Mouse (Mus musculus) cerebellum, adult 9-10 months (tissue): Measurements from ENCODE around the gene Kcna2.

Source experiments
- DNase-seq: peaks from one replicate; pipeline ENCODE4 v3.0.0; 2022

Kcna2 gene

GRCm38 (mm10) chr3:107103041-107103440 is 2.1 kb downstream of the Kcna2 start:
- no peak for DNase-seq

- DNase-seq, result peak; percentile 57
Measured at GRCm38 (mm10) chr3:107103462-107103861, 2.5 kb downstream of the Kcna2 start.

DNA sequence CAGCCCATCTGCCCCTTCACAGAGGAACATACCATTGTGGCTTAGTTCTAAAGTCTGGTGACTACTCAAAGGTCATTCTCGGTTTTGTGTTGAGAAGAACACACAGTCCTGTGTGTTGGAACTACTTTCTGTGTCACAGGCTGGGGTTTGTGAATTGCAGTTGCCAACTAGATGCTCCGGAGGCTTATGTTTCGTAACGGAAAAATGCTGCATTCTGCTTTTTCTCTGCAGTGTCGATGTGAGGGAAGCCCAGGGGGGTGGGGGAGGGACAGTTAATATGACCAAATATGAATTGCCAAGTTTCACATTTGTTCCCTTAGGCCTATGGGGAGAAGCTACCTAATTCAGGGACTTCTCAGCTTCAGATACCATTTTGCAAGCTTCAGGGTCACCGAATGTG is 5.0 kb downstream of the Kcna2 start:
- DNase-seq, result peak; percentile 26

DNA sequence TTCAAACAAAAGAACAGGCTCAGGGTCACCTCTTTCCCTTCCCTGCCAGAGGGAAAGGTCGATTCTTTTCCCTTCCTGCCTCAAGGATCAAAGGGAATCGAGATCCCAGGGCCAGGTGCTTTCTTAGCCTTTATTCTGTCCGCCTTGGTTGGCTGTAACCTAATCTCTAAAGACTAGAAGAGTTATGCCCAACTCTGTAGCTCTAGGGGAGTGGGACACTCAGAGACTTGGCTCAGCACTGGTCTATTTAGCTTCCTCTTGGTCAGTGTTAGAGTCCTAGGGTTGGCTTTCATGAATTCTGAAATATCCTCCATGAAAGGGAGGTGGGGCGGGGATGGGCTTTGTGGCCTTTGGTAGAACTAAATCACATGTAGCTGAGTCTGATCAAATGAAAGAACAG is 11.6 kb downstream of the Kcna2 start:
- DNase-seq, result no peak

DNA sequence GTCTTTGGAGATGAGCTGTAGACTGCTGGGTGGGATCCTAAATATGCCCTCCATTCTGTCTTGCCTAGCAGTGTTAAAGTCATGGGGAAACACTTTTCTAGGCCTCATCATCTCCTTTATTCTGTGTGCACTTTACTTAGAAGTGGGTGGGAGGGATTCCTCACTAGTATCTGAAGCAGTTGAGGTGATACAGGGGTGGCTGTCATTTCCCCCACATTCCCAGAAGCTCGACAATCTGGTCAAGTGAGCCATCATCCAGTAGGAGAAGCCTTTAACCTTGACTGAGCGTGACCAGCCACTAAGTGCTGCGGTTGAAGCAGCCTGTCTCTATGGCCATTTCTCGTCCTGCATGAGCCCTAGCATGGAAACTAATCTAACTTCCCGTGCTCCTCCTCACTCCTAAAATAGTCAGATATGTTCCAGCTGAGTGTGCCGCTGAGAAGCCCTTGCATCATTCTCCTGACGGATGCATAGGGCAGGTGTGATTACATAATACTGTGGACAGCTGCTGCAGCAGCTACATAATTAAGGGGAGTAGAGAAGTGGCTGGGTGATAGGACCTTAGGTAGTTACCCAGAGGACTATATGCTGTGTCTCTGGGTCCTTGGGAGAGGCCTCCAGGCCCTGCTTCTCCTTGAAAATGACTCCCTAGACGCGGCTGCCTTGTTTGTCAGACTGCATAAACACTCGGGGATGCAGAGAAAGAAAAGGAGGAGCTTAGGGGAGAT is 12.2 kb downstream of the Kcna2 start:
- no peak for DNase-seq

DNA sequence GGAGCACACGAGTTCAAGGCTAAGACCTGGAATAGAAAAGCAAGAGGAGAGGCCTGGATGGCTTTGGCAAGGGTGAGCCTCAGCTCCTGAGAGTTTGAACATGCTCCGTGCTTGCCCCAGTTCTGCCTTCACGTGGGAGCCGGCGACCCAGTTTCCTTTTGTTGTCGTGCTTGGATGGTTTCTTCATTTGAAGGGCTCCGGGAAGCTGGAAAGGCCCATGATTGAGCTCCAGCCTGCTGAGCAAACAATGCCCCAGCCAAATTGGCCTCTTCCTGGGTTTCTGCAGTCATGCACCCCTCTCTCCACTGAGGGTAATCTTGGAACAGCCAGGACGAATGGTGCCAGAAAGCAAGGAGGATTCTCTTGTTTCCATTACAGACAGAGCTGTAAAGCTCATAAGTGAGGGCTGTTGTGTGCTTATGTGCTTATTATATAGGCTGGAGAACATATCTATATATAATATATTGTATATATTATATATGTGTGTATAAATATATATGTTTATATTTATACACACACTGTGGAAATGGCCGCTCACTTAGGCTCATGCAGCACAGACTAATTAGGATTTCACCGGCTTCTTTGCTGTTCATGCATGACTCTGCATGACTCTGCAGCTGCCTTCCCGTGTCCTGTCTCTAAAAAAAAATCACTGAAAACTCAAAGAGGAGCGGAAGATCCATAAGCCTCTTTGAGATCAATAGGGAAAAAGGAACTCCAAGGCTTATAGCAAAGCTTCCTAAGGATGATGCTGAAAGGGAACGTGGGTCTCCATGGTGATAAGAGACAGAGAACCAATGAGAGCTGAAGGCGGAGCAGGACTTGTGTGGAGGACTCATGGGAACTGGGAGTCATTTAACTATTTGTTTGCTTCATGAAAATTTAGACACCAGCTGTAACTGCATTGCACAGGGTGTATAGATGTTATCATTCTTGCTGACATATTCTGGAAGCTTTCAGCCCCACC is 13.1 kb downstream of the Kcna2 start:
- peak; percentile 91 for DNase-seq

DNA sequence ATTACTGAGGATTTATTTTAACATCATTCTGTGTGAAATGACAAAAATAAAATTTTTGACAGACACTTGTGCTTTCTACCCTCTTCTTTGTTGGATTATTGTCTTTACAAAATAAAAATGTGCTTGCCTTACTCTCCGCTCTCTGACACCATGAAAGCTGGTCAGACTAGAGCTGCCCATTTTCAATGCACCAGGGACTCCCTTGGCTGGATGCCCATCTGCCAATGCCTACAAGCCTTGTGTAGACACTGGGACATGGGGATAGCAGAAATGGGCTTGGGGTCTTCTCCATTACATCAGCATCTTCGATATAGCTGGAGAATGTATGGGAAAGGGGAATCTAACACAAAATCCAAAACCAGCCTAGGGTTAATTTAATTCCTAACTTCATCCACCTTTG is 14.0 kb downstream of the Kcna2 start:
- peak; percentile 35 for DNase-seq

GRCm38 (mm10) chr3:107115746-107116145 is 14.8 kb downstream of the Kcna2 start:
- DNase-seq, result no peak

- DNase-seq, result no peak
Measured at GRCm38 (mm10) chr3:107119864-107120564, 19.1 kb downstream of the Kcna2 start.

GRCm38 (mm10) chr3:107122306-107122705 is 21.4 kb downstream of the Kcna2 start:
- DNase-seq, result peak; percentile 87

- no peak for DNase-seq
Measured at GRCm38 (mm10) chr3:107127667-107128066, 26.7 kb downstream of the Kcna2 start.

DNA sequence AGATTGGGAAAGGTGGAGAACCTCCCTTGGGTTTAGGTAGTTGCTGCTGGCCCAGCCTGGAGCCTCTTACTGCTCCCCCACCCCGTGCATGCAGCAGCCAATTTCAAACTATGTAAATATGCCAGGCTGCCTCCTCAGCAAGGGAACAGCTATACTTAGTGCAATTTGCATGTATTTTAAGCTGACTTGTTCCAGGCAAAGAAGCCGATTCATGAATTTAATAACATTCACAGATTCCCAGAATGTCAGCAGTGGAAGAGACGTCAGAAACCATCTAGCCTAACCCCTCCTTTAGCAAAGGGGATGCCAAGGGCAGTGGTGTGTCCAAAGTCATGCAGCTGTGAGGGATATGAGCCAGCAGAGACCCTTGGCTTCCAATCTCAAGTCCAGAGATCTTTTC is 27.5 kb downstream of the Kcna2 start:
- DNase-seq, result no peak

DNA sequence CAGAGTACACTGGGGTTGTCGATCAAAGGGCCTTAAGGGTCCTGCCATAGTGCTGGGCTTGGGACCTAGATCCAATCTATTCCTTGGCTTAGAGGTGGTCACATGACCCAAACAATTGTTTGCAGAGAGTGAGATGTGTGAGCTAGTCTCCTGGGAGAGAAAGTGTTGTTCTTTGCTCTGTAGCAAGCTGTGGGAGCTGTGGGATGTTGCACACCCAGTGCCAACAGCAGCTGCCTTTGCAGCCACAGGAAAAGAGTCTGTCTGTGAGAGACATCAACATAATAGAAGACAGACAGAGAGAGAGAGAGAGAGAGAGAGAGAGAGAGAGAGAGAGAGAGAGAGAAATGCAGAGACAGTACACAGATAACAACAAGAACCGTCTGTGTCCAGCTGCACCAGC is 28.3 kb downstream of the Kcna2 start:
- DNase-seq, result no peak

DNA sequence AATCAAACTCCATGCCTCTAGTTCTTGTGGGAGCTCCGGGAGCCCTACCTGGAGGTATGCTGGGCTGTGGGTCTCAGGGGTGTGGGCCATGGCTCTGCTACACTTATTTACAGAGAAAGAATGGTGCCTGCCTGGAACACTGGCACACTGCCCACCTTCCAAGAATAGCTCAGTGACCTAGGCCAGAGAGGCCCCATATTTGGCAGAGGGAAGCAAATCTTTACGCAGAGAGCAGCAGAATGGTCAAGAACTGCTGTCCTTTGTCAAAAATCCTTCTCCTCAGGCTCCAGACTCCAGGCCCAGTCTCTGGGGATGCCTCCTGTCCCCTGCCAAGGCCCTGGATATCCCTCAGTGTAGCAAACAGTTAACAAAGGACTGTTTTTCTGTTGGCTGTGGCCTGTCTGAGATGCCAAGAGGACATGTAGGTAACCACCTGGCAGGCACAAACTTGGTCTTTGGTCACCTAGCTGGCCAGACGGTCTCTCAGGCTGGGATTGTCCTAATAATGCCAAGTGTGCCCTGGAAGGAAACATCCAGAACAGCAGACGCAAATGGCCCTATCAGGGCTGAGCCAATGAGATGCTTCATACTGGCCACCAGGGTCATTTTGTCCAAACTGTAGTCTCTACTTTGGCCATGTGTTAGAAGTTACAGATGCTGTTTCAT is 29.8 kb downstream of the Kcna2 start:
- DNase-seq, result no peak

GRCm38 (mm10) chr3:107131846-107132245 is 30.9 kb downstream of the Kcna2 start:
- no peak for DNase-seq

GRCm38 (mm10) chr3:107132651-107133050 is 31.7 kb downstream of the Kcna2 start:
- no peak for DNase-seq

GRCm38 (mm10) chr3:107134457-107134856 is 33.5 kb downstream of the Kcna2 start:
- DNase-seq, result no peak

GRCm38 (mm10) chr3:107147126-107147525 is 46.2 kb downstream of the Kcna2 start:
- DNase-seq, result no peak

- no peak for DNase-seq
Measured at GRCm38 (mm10) chr3:107149006-107149405, 48.1 kb downstream of the Kcna2 start.

DNA sequence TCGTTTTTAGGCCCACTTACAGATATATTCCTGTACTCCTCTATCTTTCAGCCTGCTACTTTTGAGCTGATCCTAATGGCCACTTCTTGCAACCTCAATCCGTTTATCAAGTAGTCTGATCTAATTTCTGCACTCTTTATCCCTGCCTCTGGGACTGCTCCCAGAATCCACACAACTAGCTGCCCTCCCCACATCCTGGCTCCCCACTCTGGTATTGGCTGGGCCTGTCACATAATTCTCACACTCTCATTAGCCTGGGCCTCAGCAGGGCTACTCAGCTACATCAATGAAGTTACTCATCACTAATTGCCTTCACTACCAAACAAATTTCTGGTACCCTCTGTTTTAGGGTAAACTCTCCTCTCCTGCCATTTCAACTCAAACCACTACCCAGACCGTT is 49.5 kb downstream of the Kcna2 start:
- no peak for DNase-seq

DNA sequence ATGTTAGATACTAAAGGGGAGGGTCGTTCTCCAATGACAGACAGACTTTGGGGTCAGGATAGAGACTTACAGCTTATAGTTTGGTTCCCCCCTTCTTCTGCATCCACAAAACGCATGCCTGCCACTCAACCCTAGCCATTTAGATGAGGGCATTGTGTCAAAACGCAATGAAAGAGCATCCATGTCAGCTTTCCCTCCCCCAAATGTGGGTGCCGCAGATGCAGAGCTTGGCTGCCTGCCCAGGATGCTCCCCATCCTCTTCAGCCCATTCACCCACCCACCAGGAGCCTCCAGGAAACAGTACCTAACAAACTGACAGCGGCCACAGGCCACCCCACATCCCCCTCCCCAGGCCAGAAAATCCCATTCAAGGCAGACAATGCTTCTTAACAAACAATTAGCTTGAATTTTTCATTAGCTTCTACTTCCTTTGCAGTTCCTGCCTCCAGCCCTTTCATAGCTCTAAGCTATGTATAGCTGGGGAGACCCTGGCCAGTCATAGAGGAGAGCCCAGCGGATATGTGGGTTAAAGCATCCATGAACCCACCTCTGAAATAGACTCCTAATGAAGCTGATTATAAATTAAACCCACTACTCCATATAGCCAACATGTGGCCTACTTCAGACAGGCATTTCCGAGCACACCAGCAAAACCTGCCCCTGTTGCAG is 50.1 kb downstream of the Kcna2 start:
- no peak for DNase-seq
